Mouse (Mus musculus) hindbrain, embryonic 16.5 days (tissue): ENCODE results near the gene Gpr18. TPM values are rescaled to one million over a fixed set of nuclear protein-coding genes. Genes with fewer than 3 reads are reported as not detected.

Experiments used
- ATAC-seq: fragments of 200-750 bp; cut with Nextera tagmentation; 2 replicates; pipeline ENCODE4 v1.8.0; 2017; ENCODE audit warnings: moderate TSS enrichment, moderate library complexity
- H3K27ac ChIP-seq: fragments of 300-500 bp; sonication (generic); 2 replicates; pipeline ENCODE4 v1.5.1; 2014; ENCODE audit warnings: low read depth, mild to moderate bottlenecking, control low read depth, low read length, moderate library complexity
- H3K27me3 ChIP-seq: fragments of 300-500 bp; sonication (generic); replicated peaks from 2 replicates; pipeline ENCODE4 v1.6.1; 2014; ENCODE audit warnings: low read length; ENCODE audit not compliant: control insufficient read depth, insufficient read depth
- H3K36me3 ChIP-seq: fragments of 300-500 bp; sonication (generic); 2 replicates; pipeline ENCODE4 v1.6.1; 2014; ENCODE audit warnings: mild to moderate bottlenecking, low read length, moderate library complexity, mixed read lengths; ENCODE audit not compliant: control insufficient read depth, insufficient read depth
- H3K4me1 ChIP-seq: fragments of 300-500 bp; sonication (generic); 2 replicates; pipeline ENCODE4 v1.6.1; 2014; ENCODE audit warnings: low read depth, low read length; ENCODE audit not compliant: control insufficient read depth, insufficient read depth
- H3K4me2 ChIP-seq: fragments of 300-500 bp; sonication (generic); 2 replicates; pipeline ENCODE4 v1.6.1; 2014; ENCODE audit warnings: mild to moderate bottlenecking, low read length, control low read depth, moderate library complexity
- H3K4me3 ChIP-seq: fragments of 300-500 bp; sonication (generic); 2 replicates; pipeline ENCODE4 v1.5.1; 2014; ENCODE audit warnings: mild to moderate bottlenecking, low read length, control low read depth, moderate library complexity
- H3K9ac ChIP-seq: fragments of 300-500 bp; sonication (generic); 2 replicates; pipeline ENCODE4 v1.6.1; 2014; ENCODE audit warnings: low read depth, mild to moderate bottlenecking, control low read depth, low read length, moderate library complexity
- H3K9me3 ChIP-seq: fragments of 300-500 bp; sonication (generic); 2 replicates; pipeline ENCODE4 v1.6.1; 2014; ENCODE audit warnings: mild to moderate bottlenecking, low read length, moderate library complexity; ENCODE audit not compliant: control insufficient read depth
- WGBS: fragments of 180-500 bp; shearing (Covaris S2); extraction: QIAGEN DNeasy Blood & Tissue Kit; methylation state at CpG from one replicate; pipeline ENCODE4 v1.1.7; 2014; 5-methylcytosine and 5-hydroxymethylcytosine counted together
- polyA plus RNA-seq: library from polyadenylated mRNA; unstranded; fragments of >200 nt; fragmentation: Nextera tagmentation; extraction: Ambion mirVana; gene quantifications from 2 replicates; pipeline ENCODE4 v1.2.1, GENCODE M21; 2015

Gene Gpr18
- polyA plus RNA-seq, result 0.10 and 0.16 TPM in 2 replicates

DNA sequence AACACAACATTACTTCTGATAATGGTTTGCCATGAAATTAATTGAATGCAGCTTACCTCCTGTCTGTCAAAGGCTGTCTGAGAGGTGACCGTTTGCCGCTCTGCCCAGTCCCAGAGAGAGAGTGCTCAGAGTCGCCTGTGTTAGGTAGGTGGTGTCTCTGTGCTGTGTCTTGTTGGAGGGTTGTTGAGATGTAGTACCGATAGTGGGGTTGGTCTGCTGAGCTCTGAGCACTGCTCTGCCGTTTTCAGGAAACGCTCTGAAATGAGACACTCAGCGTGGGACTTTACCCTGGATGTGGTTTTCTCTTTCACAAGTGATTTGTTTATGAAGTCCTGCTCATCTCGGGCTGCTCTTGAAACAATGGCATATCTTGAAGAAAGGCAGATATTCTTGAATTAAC lies at the start of gene Gpr18:
Gene Gpr18 (minus strand): TSS at position 161 of the 400 bp plus-strand sequence.
- ATAC-seq, result no peak
- WGBS, result 84% methylated on average over 8 of the region's 8 CpGs

DNA sequence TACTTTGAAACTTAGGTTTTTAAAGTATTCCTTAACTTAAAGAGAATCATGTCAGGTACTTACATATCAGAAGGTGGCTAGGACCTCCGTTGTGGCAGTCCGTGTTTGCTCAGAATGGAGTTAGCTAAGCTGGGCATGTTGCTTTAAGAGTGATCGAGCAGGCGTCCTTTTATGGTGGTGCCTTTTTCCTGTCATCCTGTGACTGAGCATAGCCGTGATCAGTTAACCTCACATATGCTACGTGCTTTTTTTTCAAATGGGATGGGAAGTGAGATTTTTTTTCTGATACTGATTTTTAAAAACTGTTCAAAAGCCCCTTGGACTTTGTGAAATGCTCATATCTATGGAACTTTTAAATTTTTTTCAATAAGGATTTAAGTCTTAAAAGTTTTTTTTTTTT lies 49.4 kb upstream of the Gpr18 start, which contains the start of gene Gpr183:
Gene Gpr183 (minus strand): TSS at position 206 of the 400 bp plus-strand sequence.
- WGBS, result 61% methylated on average over 6 of the region's 6 CpGs

More for the DNA sequence above, at the start of gene Gpr18:
- H3K4me3 ChIP-seq, result no peak within 1 kb of the TSS
- H3K9ac ChIP-seq, result no peak within 1 kb of the TSS
- H3K36me3 ChIP-seq, result peaks cover 5% of the 10 kb centered on the region; the same call in 1 of the 2 replicates
- H3K4me2 ChIP-seq, result no peak within 1 kb of the TSS
- no peaks in the 10 kb centered on the region for H3K27me3 ChIP-seq
- H3K4me1 ChIP-seq, result no peaks in the 10 kb centered on the region
- no peak within 1 kb of the TSS for H3K27ac ChIP-seq
- no peaks in the 10 kb centered on the region for H3K9me3 ChIP-seq

DNA sequence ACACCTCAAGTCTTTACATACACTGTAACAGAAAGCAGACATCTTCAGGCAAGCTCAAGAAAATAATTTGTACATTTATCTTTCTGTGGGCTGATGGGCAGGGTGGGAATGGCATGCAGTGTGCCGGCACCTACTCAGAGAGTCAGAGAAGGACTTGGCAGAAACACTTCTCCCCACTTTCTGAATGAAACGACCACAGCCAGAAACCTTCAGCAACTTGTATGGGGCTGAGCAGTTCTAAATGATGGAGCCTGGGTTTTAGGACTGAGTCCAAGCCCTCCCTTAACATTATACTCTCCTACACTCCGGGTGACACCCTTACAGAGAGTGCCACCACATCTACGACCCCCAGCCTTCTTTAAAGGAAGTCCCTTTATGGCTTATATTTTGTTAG lies 48.4 kb upstream of the Gpr18 start:
- no peaks in the 10 kb centered on the region for H3K9me3 ChIP-seq
- 56% methylated on average over 4 of the region's 4 CpGs for WGBS
- ATAC-seq, result peak; percentile 68; the same call in 1 of the 2 replicates
- H3K4me3 ChIP-seq, result no peak overlapping the region
- H3K36me3 ChIP-seq, result no peaks in the 10 kb centered on the region
- no peak overlapping the region for H3K4me2 ChIP-seq
- no peaks in the 10 kb centered on the region for H3K27me3 ChIP-seq
- no peak overlapping the region; the same call in 1 of the 2 replicates for H3K27ac ChIP-seq
- H3K4me1 ChIP-seq, result peaks cover 9% of the 10 kb centered on the region
- no peak overlapping the region for H3K9ac ChIP-seq

More for the DNA sequence above, 49.4 kb upstream of the Gpr18 start, which contains the start of gene Gpr183:
- no peaks in the 10 kb centered on the region for H3K36me3 ChIP-seq
- no peak for ATAC-seq
- H3K9ac ChIP-seq, result no peak within 1 kb of the TSS
- no peak within 1 kb of the TSS for H3K4me3 ChIP-seq
- no peaks in the 10 kb centered on the region for H3K9me3 ChIP-seq
- peaks cover 9% of the 10 kb centered on the region for H3K4me1 ChIP-seq
- H3K4me2 ChIP-seq, result no peak within 1 kb of the TSS
- H3K27ac ChIP-seq, result no peak within 1 kb of the TSS; the same call in 1 of the 2 replicates
- no peaks in the 10 kb centered on the region for H3K27me3 ChIP-seq

- H3K9ac ChIP-seq, result no peak overlapping the region
- 67% methylated on average over 9 of the region's 9 CpGs for WGBS
Observed at GRCm38 (mm10) chr14:121963251-121963941, 47.8 kb upstream of the Gpr18 start.

DNA sequence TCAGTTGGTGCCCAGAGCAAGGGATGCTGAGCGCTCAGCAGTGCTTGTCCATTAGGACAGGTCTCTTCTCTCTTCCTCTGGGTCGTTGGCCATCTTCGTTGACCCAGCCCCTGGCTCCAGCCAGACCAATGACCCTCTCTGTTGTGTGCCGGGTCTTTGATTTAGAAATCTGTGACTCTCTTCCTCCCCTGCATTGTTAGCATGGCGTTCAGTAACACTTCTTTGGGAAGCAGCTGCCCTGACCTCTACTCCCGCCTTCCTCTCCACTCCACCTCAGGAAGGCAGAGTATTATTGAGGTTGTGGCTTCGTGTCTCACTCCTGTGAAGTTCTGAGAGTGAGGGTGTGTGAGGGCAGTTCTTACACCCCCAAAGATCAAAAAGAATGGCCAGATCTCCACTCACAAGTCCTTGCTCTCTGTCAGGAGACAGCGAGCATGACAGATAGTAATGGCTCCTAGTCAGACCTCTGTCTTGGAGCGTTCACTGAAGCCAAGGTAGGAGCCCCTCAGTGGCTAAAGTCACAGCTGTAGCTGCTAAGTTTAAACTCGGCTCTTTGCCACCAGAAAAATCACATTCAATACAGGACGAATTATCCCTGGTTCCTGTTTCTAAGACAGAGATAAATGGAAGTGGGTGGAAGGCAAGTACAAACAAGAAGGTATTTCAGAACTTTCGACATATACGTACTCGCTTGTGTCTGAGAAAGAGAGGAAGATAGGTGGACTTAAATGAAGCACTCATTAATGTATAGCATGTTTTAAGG lies 46.7 kb upstream of the Gpr18 start:
- WGBS, result 72% methylated on average over 14 of the region's 14 CpGs
- Histone ChIP-seq H3K4me1 (peaks cover 9% of the 10 kb centered on the region), H3K4me2 (no peak overlapping the region), H3K27me3 (no peaks in the 10 kb centered on the region), H3K27ac (no peak overlapping the region), H3K9ac (no peak overlapping the region), H3K9me3 (no peaks in the 10 kb centered on the region), H3K36me3 (no peaks in the 10 kb centered on the region), H3K4me3 (no peak overlapping the region)
- ATAC-seq, result no peak

More at GRCm38 (mm10) chr14:121963251-121963941, 47.8 kb upstream of the Gpr18 start:
- Histone ChIP-seq H3K4me1 (peaks cover 9% of the 10 kb centered on the region), H3K27me3 (no peaks in the 10 kb centered on the region), H3K4me2 (0 out of 2 replicates have a peak overlapping the region, but pooled peaks have one; percentile 4), H3K27ac (no peak overlapping the region; the same call in 1 of the 2 replicates), H3K36me3 (no peaks in the 10 kb centered on the region), H3K9me3 (no peaks in the 10 kb centered on the region), H3K4me3 (no peak overlapping the region)
- peak; percentile 75 for ATAC-seq

- no peak for ATAC-seq
- WGBS, result 88% methylated on average over 12 of the region's 12 CpGs
Observed at GRCm38 (mm10) chr14:121961496-121962127, 46.0 kb upstream of the Gpr18 start.

DNA sequence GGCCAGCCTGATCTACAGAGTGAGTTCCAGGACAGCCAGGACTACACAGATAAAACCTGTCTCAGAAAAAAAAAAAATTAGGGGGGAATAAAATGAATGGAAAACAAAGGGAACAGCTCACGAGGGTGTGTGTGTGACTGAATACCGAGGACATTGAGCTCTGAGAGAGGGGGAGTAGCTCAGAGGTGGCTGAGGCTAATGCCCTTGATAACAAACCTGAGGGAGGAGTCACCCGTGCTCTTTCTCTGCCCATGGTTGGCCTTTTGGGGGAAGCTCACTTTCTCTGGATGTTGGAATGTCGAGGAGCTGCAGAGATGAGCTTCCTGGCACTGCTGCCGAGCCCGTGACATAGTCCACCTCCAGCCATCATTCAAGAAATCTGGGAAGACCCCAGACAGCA lies 45.4 kb upstream of the Gpr18 start:
- no peak overlapping the region for H3K9ac ChIP-seq
- no peaks in the 10 kb centered on the region for H3K36me3 ChIP-seq
- no peak for ATAC-seq
- H3K4me2 ChIP-seq, result no peak overlapping the region
- H3K27ac ChIP-seq, result no peak overlapping the region
- H3K27me3 ChIP-seq, result no peaks in the 10 kb centered on the region
- no peaks in the 10 kb centered on the region for H3K9me3 ChIP-seq
- 70% methylated on average over 6 of the region's 6 CpGs for WGBS
- H3K4me1 ChIP-seq, result peaks cover 9% of the 10 kb centered on the region
- no peak overlapping the region for H3K4me3 ChIP-seq

More at GRCm38 (mm10) chr14:121961496-121962127, 46.0 kb upstream of the Gpr18 start:
- no peaks in the 10 kb centered on the region for H3K9me3 ChIP-seq
- no peaks in the 10 kb centered on the region for H3K36me3 ChIP-seq
- no peak overlapping the region for H3K4me3 ChIP-seq
- H3K27ac ChIP-seq, result no peak overlapping the region
- no peaks in the 10 kb centered on the region for H3K27me3 ChIP-seq
- no peak overlapping the region for H3K9ac ChIP-seq
- peaks cover 9% of the 10 kb centered on the region for H3K4me1 ChIP-seq
- no peak overlapping the region for H3K4me2 ChIP-seq

GRCm38 (mm10) chr14:121960531-121960930 lies 45.0 kb upstream of the Gpr18 start:
- Histone ChIP-seq H3K9me3 (no peaks in the 10 kb centered on the region), H3K9ac (no peak overlapping the region), H3K27ac (no peak overlapping the region), H3K36me3 (no peaks in the 10 kb centered on the region), H3K27me3 (no peaks in the 10 kb centered on the region), H3K4me3 (no peak overlapping the region), H3K4me2 (no peak overlapping the region), H3K4me1 (peaks cover 9% of the 10 kb centered on the region)
- ATAC-seq, result no peak
- 81% methylated on average over 2 of the region's 2 CpGs for WGBS

DNA sequence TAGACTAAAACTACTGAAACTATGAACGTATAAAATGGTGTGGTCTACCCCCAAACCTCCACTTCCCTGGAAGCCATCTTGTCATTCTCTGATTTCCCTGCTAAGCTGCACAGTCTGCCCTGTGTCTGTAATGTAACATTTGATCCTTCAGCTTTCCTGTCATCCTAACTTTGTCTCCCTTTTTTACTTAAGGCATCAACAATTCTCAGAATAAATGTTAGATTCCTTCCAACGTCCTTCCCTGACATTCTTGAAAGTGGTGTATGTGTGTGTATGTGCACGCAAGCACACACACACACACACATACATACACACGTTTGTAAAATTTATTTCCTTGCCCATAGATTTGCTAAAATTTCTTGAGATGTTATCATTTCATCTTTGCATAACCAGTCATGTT lies 44.5 kb upstream of the Gpr18 start:
- ATAC-seq, result no peak
- Histone ChIP-seq H3K27me3 (no peaks in the 10 kb centered on the region), H3K9me3 (no peaks in the 10 kb centered on the region), H3K4me1 (peaks cover 9% of the 10 kb centered on the region), H3K4me3 (no peak overlapping the region), H3K4me2 (no peak overlapping the region), H3K27ac (no peak overlapping the region), H3K9ac (no peak overlapping the region), H3K36me3 (no peaks in the 10 kb centered on the region)
- WGBS, result 89% methylated on average over 4 of the region's 4 CpGs
